Mouse (Mus musculus) heart, adult 2 months (tissue): ENCODE measurements around the gene Mlc1. TPM values are rescaled to one million over a fixed set of nuclear protein-coding genes. Genes with fewer than 3 reads are reported as not detected.
A peak's percentile ranks its signal among the peaks of the same experiment; 100 is the strongest.

Source experiments
- DNase-seq, 2 experiments: peaks; one replicate each; pipeline ENCODE4 v3.0.0; 2021
- H3K27ac ChIP-seq: fragments of 200-600 bp; 2 replicates; pipeline ENCODE4 v1.8.1; 2022
- H3K27me3 ChIP-seq: fragments of 200-500 bp; 2 replicates; pipeline ENCODE4 v1.6.1; 2012; ENCODE audit warnings: mild to moderate bottlenecking, low read length, inconsistent platforms, mixed read lengths; ENCODE audit not compliant: control insufficient read depth, insufficient read depth
- H3K36me3 ChIP-seq: fragments of 200-500 bp; 2 replicates; pipeline ENCODE4 v1.6.1; 2012; ENCODE audit warnings: low read length, inconsistent platforms; ENCODE audit not compliant: control insufficient read depth, insufficient read depth
- H3K4me1 ChIP-seq: fragments of 200-500 bp; 2 replicates; pipeline ENCODE4 v1.6.1; 2011; ENCODE audit warnings: low read length; ENCODE audit not compliant: control insufficient read depth, insufficient read depth
- H3K4me3 ChIP-seq: fragments of 200-600 bp; 2 replicates; pipeline ENCODE4 v1.8.1; 2022
- H3K79me2 ChIP-seq: fragments of 200-500 bp; replicated peaks from 2 replicates; pipeline ENCODE4 v1.6.1; 2012; ENCODE audit warnings: mild to moderate bottlenecking, inconsistent platforms, low read length, moderate library complexity, mixed read lengths; ENCODE audit not compliant: control insufficient read depth, insufficient read depth
- H3K9ac ChIP-seq: fragments of 200-500 bp; 2 replicates; pipeline ENCODE4 v1.6.1; 2012; ENCODE audit warnings: low read depth, mild to moderate bottlenecking, control low read depth, inconsistent platforms, low read length, mixed read lengths
- CTCF ChIP-seq: fragments of 200-600 bp; IDR thresholded peaks from 2 replicates; pipeline ENCODE4 v1.8.1; 2022; ENCODE audit warnings: antibody characterized with exemption, mild to moderate bottlenecking, moderate library complexity
- EP300 ChIP-seq: fragments of 200-500 bp; IDR thresholded peaks from 2 replicates; pipeline ENCODE4 v1.6.1; 2011; ENCODE audit warnings: low read depth, low read length, control low read depth; ENCODE audit not compliant: insufficient read depth
- POLR2A ChIP-seq: fragments of 200-500 bp; IDR thresholded peaks from 2 replicates; pipeline ENCODE4 v1.6.1; 2011; ENCODE audit warnings: mild to moderate bottlenecking, low read depth, low read length, control low read depth; ENCODE audit not compliant: insufficient read depth
- WGBS: fragments of 180-500 bp; shearing (Covaris S2); methylation state at CpG from one replicate; pipeline ENCODE4 v1.1.7; 2018; 5-methylcytosine and 5-hydroxymethylcytosine counted together
- intact Hi-C: fragments of 180-260 bp; cut with DNase I; formaldehyde crosslinking; loops from one replicate; pipeline ENCODE4 v1.15.1; 2025
- polyA plus RNA-seq: library from polyadenylated mRNA; depleted of rRNA; stranded (reverse); fragments of >200 nt; gene quantifications from 2 replicates; pipeline ENCODE4 v1.2.3, GENCODE M21; 2012
- total RNA-seq, 2 experiments: library from RNA; stranded (reverse); gene quantifications; 2 replicates each; pipeline ENCODE4 v1.2.3; 2021

Mlc1 gene
- total and polyA plus RNA-seq, 3 experiments: not detected

DNA sequence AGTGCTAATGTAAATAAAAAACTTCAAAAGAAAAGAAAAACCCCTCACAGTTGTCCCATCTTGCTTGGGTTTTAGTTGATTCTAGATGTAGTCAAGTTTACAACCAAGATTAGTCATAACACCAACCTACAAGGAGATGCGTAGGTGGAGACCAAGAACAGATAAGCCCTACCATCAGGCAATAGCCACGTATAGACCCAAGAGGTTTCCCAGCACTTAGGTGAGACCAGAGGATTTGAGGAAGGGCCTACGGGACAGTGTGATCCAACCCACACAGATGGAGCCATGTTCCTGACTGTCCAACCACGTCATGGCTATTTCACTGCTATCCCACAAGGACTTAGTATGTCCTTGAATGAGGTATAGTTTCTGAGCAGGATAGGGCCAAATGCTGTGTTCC, 6.5 kb downstream of the Mlc1 start:
- Histone ChIP-seq H3K4me1 (no peaks in the 10 kb centered on the region), H3K4me3 (no peak overlapping the region), H3K27ac (no peak overlapping the region), H3K36me3 (no peaks in the 10 kb centered on the region), H3K9ac (no peak overlapping the region), H3K27me3 (no peaks in the 10 kb centered on the region), H3K79me2 (no peaks in the 10 kb centered on the region)
- TF ChIP-seq CTCF: no peak
- no peak for TF ChIP-seq EP300
- TF ChIP-seq POLR2A: no peak
- 85% methylated on average over 4 of the region's 4 CpGs for WGBS
- intact Hi-C loops: no loop called here
- DNase-seq: no peak

DNA sequence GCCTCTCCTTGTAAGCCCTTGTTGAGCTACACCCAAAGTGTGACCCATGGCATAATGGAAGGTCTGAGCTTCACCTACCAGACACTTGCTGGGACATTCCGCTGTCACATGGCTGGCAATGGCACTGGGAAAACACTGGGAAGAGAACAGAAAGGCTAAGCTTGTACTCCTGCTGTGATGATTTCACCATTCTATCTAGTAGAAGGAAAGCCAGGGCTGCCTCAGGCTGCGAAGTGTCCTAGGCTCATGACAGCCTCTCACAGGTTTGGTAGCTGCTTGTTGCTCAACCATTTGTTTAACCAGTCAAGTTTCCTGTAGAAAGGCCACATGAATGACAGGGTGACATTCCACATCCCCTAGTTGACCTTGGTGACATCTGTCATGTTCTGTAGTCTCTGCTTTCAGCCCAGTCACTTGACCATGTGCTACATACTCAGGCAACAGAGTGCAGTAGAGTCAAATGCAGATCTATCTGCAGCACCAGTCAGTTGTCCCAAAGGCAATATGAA, 14.7 kb downstream of the Mlc1 start:
- Histone ChIP-seq H3K79me2 (no peaks in the 10 kb centered on the region), H3K4me3 (no peak overlapping the region), H3K9ac (no peak overlapping the region), H3K4me1 (no peaks in the 10 kb centered on the region), H3K27ac (no peak overlapping the region), H3K27me3 (no peaks in the 10 kb centered on the region), H3K36me3 (no peaks in the 10 kb centered on the region)
- no peak for DNase-seq
- TF ChIP-seq EP300 (no peak), POLR2A (no peak), CTCF (no peak)
- intact Hi-C loops: no loop called here
- WGBS: 88% methylated on average over 2 of the region's 2 CpGs

DNA sequence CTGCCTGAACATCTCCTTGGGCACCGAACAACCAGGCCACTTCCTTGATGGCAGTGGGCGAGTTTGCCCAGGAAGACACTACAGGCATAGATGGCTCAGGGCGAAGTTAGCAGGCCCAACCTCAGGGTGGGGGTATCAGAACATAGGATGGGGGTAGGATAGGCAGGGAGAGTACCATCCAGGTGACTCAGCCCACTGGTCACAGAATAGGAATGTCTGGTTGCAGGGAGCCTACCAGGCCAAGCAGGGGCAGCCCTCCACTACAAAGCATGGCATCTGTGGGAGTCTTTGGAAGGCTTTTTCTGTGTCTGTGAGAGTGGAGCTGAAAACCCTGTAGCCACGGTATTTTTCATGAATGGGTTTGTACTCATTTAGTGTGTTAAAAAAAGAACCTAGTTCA, 21.3 kb downstream of the Mlc1 start:
- no peaks in the 10 kb centered on the region for H3K36me3 ChIP-seq
- H3K4me1 ChIP-seq: no peaks in the 10 kb centered on the region
- H3K79me2 ChIP-seq: no peaks in the 10 kb centered on the region
- no peak for DNase-seq
- intact Hi-C loops: no loop called here
- WGBS: 88% methylated on average over 4 of the region's 4 CpGs
- H3K27ac ChIP-seq: no peak overlapping the region
- no peak overlapping the region for H3K4me3 ChIP-seq
- TF ChIP-seq POLR2A (no peak), EP300 (no peak), CTCF (no peak)
- H3K27me3 ChIP-seq: peaks cover 4% of the 10 kb centered on the region; the same call in 1 of the 2 replicates
- H3K9ac ChIP-seq: no peak overlapping the region

DNA sequence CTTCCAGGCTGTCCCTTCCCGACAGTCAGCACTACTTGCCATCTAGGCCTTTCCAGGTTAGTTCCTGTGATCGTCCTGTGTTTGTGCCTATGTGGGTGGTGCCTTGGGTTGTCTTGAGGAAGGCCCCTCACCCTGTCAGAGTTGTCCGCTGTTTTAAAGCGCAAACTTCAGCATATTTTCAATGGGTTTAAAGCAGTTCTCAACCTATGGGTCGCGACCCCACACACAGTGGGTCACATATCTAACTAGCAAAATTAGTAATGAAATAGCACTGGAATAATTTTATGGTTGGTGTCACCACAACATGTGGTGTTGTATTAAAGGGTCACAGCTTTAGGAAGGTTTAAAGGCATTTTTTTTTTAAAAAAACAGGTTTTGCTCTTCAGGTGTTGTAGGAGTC, 23.5 kb downstream of the Mlc1 start:
- no peak for TF ChIP-seq EP300
- TF ChIP-seq POLR2A: no peak
- no peak for TF ChIP-seq CTCF
- DNase-seq: no peak
- intact Hi-C loops: no loop called here
- no peak overlapping the region for H3K9ac ChIP-seq
- H3K4me1 ChIP-seq: no peaks in the 10 kb centered on the region
- H3K36me3 ChIP-seq: no peaks in the 10 kb centered on the region
- H3K79me2 ChIP-seq: no peaks in the 10 kb centered on the region
- H3K27me3 ChIP-seq: peaks cover 4% of the 10 kb centered on the region; the same call in 1 of the 2 replicates
- no peak overlapping the region for H3K27ac ChIP-seq
- H3K4me3 ChIP-seq: no peak overlapping the region
- WGBS: 90% methylated on average over 6 of the region's 6 CpGs

DNA sequence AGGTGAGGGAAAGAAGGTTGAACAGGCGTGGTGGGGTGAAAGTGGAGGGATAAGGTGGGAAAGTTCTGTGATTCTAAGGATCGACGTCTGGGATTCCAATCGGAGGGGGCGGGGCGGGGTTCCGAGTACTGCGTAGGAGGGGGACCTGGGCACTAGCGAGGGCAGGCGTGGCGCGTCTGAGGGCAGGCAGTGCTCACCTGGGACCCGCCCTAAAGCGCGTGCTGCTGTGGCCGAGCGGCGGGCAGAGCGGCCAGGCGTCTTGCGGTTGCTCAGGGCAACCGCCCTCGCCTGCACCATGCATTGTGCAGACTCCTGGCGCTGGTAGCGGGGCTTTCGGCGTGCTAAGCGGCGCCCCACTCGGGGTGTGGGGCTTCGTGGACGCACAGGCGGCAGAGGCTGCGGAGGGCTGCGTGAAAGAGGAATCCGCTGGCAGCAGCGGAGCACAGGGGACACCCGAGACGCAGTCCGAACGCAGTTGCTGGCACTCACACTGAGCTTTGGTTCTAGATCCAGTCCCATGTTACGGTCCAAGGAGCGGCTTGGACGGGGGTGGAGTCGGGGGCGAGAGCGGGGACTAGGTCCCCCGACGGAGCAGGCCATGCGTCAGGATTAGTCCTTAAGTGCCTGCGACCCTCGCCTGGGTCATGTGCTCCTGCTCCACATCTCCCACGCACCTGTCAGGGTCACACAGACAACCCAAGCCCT, 24.3 kb downstream of the Mlc1 start, which contains the start of gene Ttll8:
Ttll8 (minus strand) TSS at position 51 of the 705 bp plus-strand sequence.
- DNase-seq: no peak
- Histone ChIP-seq H3K27me3 (peaks cover 4% of the 10 kb centered on the region; the same call in 1 of the 2 replicates), H3K4me1 (no peaks in the 10 kb centered on the region), H3K36me3 (no peaks in the 10 kb centered on the region), H3K9ac (no peak within 1 kb of the TSS), H3K27ac (no peak within 1 kb of the TSS), H3K79me2 (no peaks in the 10 kb centered on the region), H3K4me3 (peak within 1 kb of the TSS; percentile 33)
- TF ChIP-seq EP300 (no peak), CTCF (no peak), POLR2A (no peak)
- intact Hi-C loops: no loop called here
- 6% methylated on average over 53 of the region's 53 CpGs for WGBS

DNA sequence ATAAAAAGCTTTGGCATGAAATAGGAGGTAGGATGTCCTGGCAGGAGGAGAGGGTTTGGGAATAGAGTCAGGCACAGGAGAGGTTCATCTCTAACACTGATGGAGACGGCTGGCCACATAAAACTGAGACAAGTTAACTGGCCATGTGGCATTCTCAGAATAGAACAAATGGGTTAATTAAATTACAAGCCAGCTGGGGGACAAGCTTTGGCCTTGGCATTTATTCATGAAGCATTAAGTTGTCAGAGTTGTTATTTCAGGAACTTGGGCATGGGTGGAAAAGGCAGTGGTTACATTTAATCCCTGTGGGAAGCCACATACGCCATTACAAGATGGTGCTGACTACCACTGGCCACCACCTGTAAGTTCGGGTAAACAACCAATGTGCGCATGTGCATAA, 27.6 kb downstream of the Mlc1 start:
- no peak for DNase-seq
- TF ChIP-seq POLR2A (no peak), EP300 (no peak), CTCF (no peak)
- H3K79me2 ChIP-seq: no peaks in the 10 kb centered on the region
- 86% methylated on average over 4 of the region's 4 CpGs for WGBS
- H3K9ac ChIP-seq: no peak overlapping the region
- no peaks in the 10 kb centered on the region for H3K36me3 ChIP-seq
- no peaks in the 10 kb centered on the region for H3K4me1 ChIP-seq
- no peak overlapping the region for H3K27ac ChIP-seq
- H3K27me3 ChIP-seq: peaks cover 4% of the 10 kb centered on the region; the same call in 1 of the 2 replicates
- no peak overlapping the region for H3K4me3 ChIP-seq
- intact Hi-C loops: no loop called here
